21 mouse cellular contexts compared by ENCODE assay signal in the genomic region with DNA sequence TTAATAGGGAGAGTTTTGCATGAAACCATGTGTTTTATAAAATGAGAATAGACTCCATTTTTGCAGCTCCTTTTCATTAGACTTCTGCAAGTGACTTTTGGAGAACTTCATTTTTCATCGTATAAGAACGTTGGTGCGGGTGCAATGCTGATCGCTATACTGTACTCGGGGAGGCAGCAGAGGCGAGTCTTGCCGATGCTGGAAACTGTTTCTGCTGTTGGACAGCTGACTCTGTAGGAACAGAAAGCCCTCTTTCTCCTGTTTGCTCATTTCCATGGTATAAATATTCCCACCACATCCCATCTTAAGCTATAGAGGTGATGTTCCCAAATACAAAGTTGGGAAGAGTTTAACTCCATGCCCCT.
DNase-seq lines count a peak whose midpoint lies in the region; ATAC-seq and TF ChIP-seq lines count a peak whose summit lies in the region.
"Had no signal": no experiment of that assay in that cellular context is flagged by ENCODE, and none has a peak within 500 bp of the region (broad histone marks: within the 10 kb centered on the region; RNA-seq: fewer than 3 reads in every experiment).

No protein-coding gene starts in this region.

- H3K4me1 ChIP-seq in intestine, postnatal 0 days (replicated peaks; ENCODE audit: control insufficient read depth, insufficient read depth, low read length), result no peaks in the 10 kb centered on the region
- H3K4me1 ChIP-seq in intestine, embryonic 16.5 days (ENCODE audit: control insufficient read depth, insufficient read depth, low read length), result no peaks in the 10 kb centered on the region
- no peaks in the 10 kb centered on the region for H3K4me1 ChIP-seq in lung, embryonic 15.5 days
- no peaks in the 10 kb centered on the region for H3K4me1 ChIP-seq in midbrain, embryonic 11.5 days (ENCODE audit: control insufficient read depth, insufficient read depth, low read length)
- H3K4me1 ChIP-seq in midbrain, postnatal 0 days (ENCODE audit: insufficient read depth, low read length), result no peaks in the 10 kb centered on the region
- H3K4me1 ChIP-seq in stomach, postnatal 0 days (replicated peaks; ENCODE audit: control insufficient read depth, insufficient read depth), result no peaks in the 10 kb centered on the region
- H3K4me1 ChIP-seq: embryonic facial prominence, embryonic 10.5 days; embryonic facial prominence, embryonic 12.5 days; forebrain, embryonic 13.5 days; forebrain, embryonic 15.5 days had no signal

- no peak overlapping the region for H3K4me3 ChIP-seq in intestine, postnatal 0 days (ENCODE audit: low read depth, low read length)
- no peak overlapping the region for H3K4me3 ChIP-seq in intestine, embryonic 16.5 days (ENCODE audit: low read length)
- H3K4me3 ChIP-seq in lung, embryonic 15.5 days, result no peak overlapping the region
- H3K4me3 ChIP-seq in midbrain, embryonic 11.5 days (ENCODE audit: low read depth, low read length), result no peak overlapping the region
- H3K4me3 ChIP-seq in midbrain, postnatal 0 days (ENCODE audit: low read depth, low read length), result no peak overlapping the region
- no peak overlapping the region for H3K4me3 ChIP-seq in stomach, postnatal 0 days (ENCODE audit: low read depth, low read length)
- H3K4me3 ChIP-seq: embryonic facial prominence, embryonic 10.5 days; embryonic facial prominence, embryonic 12.5 days; forebrain, embryonic 13.5 days; forebrain, embryonic 15.5 days had no signal

- no peak for DNase-seq in lung, adult 18-20 months
- DNase-seq in midbrain, embryonic 11.5 days (ENCODE audit: low spot score, missing footprints), result peak; percentile 64
- no peak for DNase-seq in midbrain, postnatal 0 days (ENCODE audit: low spot score)
- DNase-seq in stomach, postnatal 0 days (ENCODE audit: low spot score), result no peak
- DNase-seq in spleen, postnatal 36 days (ENCODE audit: low spot score in 2 of 2), result no peak
- DNase-seq: adrenal gland, adult 8-10 months; adrenal gland, postnatal 14 days; adrenal gland, postnatal 36 days; cerebellum, adult 11-12 months; cerebellum, adult 2 months; cerebellum, adult 9-10 months; cerebellum, postnatal 10 days; cerebellum, postnatal 25 days had no signal

- ATAC-seq in intestine, postnatal 0 days, result no peak
- no peak for ATAC-seq in intestine, embryonic 16.5 days
- ATAC-seq in lung, embryonic 15.5 days (ENCODE audit: borderline replicate concordance, extremely low read depth, low FRiP score, low TSS enrichment), result peak; percentile 67; the same call in 1 of the 2 replicates
- no peak for ATAC-seq in midbrain, embryonic 11.5 days (ENCODE audit: low FRiP score)
- no peak for ATAC-seq in midbrain, postnatal 0 days (ENCODE audit: low FRiP score)
- ATAC-seq in stomach, postnatal 0 days (ENCODE audit: low FRiP score, low TSS enrichment), result no peak
- ATAC-seq: activated CD4-positive, CD25-positive, alpha-beta regulatory T cell, adult 4 months; forebrain, embryonic 13.5 days; forebrain, embryonic 15.5 days had no signal

- peak; percentile 28; the same call in 1 of the 2 replicates for TF ChIP-seq CTCF in intestine, postnatal 0 days (IDR thresholded peaks at IDR 0.05; ENCODE audit: low read depth)
- TF ChIP-seq CTCF in midbrain, postnatal 0 days (IDR thresholded peaks at IDR 0.05), result no peak
- TF ChIP-seq CTCF in stomach, postnatal 0 days (IDR thresholded peaks at IDR 0.05; ENCODE audit: low read depth), result peak; percentile 35; the same call in 1 of the 2 replicates

- no peak overlapping the region for H3K4me2 ChIP-seq in intestine, postnatal 0 days (replicated peaks; ENCODE audit: low read depth)
- no peak overlapping the region for H3K4me2 ChIP-seq in intestine, embryonic 16.5 days (ENCODE audit: low read depth, low read length)
- no peak overlapping the region for H3K4me2 ChIP-seq in lung, embryonic 15.5 days
- no peak overlapping the region for H3K4me2 ChIP-seq in midbrain, embryonic 11.5 days
- H3K4me2 ChIP-seq in midbrain, postnatal 0 days (ENCODE audit: low read depth, low read length, poor library complexity, severe bottlenecking), result no peak overlapping the region
- H3K4me2 ChIP-seq in stomach, postnatal 0 days (replicated peaks; ENCODE audit: low read depth), result no peak overlapping the region
- H3K4me2 ChIP-seq: embryonic facial prominence, embryonic 12.5 days; forebrain, embryonic 13.5 days; forebrain, embryonic 15.5 days had no signal

- no peak overlapping the region for H3K27ac ChIP-seq in intestine, postnatal 0 days (ENCODE audit: low read depth, low read length)
- H3K27ac ChIP-seq in intestine, embryonic 16.5 days (ENCODE audit: low read length), result no peak overlapping the region
- no peak overlapping the region for H3K27ac ChIP-seq in lung, embryonic 15.5 days
- H3K27ac ChIP-seq in midbrain, embryonic 11.5 days (ENCODE audit: low read depth, low read length), result no peak overlapping the region
- no peak overlapping the region for H3K27ac ChIP-seq in midbrain, postnatal 0 days (ENCODE audit: low read depth, low read length)
- H3K27ac ChIP-seq in stomach, postnatal 0 days (replicated peaks), result no peak overlapping the region
- H3K27ac ChIP-seq: embryonic facial prominence, embryonic 10.5 days; embryonic facial prominence, embryonic 12.5 days; forebrain, embryonic 13.5 days; forebrain, embryonic 15.5 days had no signal

- no peaks in the 10 kb centered on the region for H3K27me3 ChIP-seq in intestine, postnatal 0 days (replicated peaks; ENCODE audit: control insufficient read depth, insufficient read depth, low read length)
- no peaks in the 10 kb centered on the region for H3K27me3 ChIP-seq in intestine, embryonic 16.5 days (replicated peaks; ENCODE audit: control insufficient read depth, insufficient read depth, low read length)
- no peaks in the 10 kb centered on the region for H3K27me3 ChIP-seq in lung, embryonic 15.5 days
- H3K27me3 ChIP-seq in midbrain, embryonic 11.5 days (ENCODE audit: control insufficient read depth, insufficient read depth, low read length), result no peaks in the 10 kb centered on the region
- H3K27me3 ChIP-seq in midbrain, postnatal 0 days (ENCODE audit: insufficient read depth, low read length), result no peaks in the 10 kb centered on the region
- no peaks in the 10 kb centered on the region for H3K27me3 ChIP-seq in stomach, postnatal 0 days (ENCODE audit: control insufficient read depth, insufficient read depth, low read length)
- H3K27me3 ChIP-seq: embryonic facial prominence, embryonic 12.5 days; forebrain, embryonic 13.5 days; forebrain, embryonic 15.5 days had no signal

- WGBS in intestine, postnatal 0 days, result 70% methylated on average over 7 of the region's 7 CpGs
- 55% methylated on average over 7 of the region's 7 CpGs for WGBS in intestine, embryonic 16.5 days
- WGBS in lung, embryonic 15.5 days, result 59% methylated on average over 7 of the region's 7 CpGs
- WGBS in midbrain, embryonic 11.5 days, result 96% methylated on average over 7 of the region's 7 CpGs
- 94% methylated on average over 7 of the region's 7 CpGs for WGBS in midbrain, postnatal 0 days
- 50% methylated on average over 7 of the region's 7 CpGs for WGBS in stomach, postnatal 0 days

- no peak overlapping the region for H3K9ac ChIP-seq in intestine, postnatal 0 days (ENCODE audit: low read depth, low read length)
- H3K9ac ChIP-seq in intestine, embryonic 16.5 days (ENCODE audit: low read depth, low read length), result no peak overlapping the region
- no peak overlapping the region for H3K9ac ChIP-seq in lung, embryonic 15.5 days
- H3K9ac ChIP-seq in midbrain, embryonic 11.5 days (ENCODE audit: low read length), result no peak overlapping the region
- no peak overlapping the region for H3K9ac ChIP-seq in midbrain, postnatal 0 days (replicated peaks; ENCODE audit: low read length, poor library complexity, severe bottlenecking)
- H3K9ac ChIP-seq in stomach, postnatal 0 days (ENCODE audit: low read length), result no peak overlapping the region
- H3K9ac ChIP-seq: embryonic facial prominence, embryonic 12.5 days; forebrain, embryonic 13.5 days; forebrain, embryonic 15.5 days had no signal

- H3K36me3 ChIP-seq in intestine, postnatal 0 days (ENCODE audit: control insufficient read depth, insufficient read depth), result no peaks in the 10 kb centered on the region
- no peaks in the 10 kb centered on the region for H3K36me3 ChIP-seq in intestine, embryonic 16.5 days (ENCODE audit: control insufficient read depth, insufficient read depth, low read length)
- H3K36me3 ChIP-seq in lung, embryonic 15.5 days, result no peaks in the 10 kb centered on the region
- H3K36me3 ChIP-seq in midbrain, embryonic 11.5 days (ENCODE audit: control insufficient read depth, insufficient read depth, low read length), result no peaks in the 10 kb centered on the region
- H3K36me3 ChIP-seq in midbrain, postnatal 0 days (ENCODE audit: insufficient read depth, low read length), result no peaks in the 10 kb centered on the region
- H3K36me3 ChIP-seq in stomach, postnatal 0 days (ENCODE audit: control insufficient read depth, insufficient read depth, low read length), result no peaks in the 10 kb centered on the region
- H3K36me3 ChIP-seq: embryonic facial prominence, embryonic 10.5 days; embryonic facial prominence, embryonic 12.5 days; forebrain, embryonic 15.5 days had no signal

- H3K9me3 ChIP-seq in intestine, postnatal 0 days (ENCODE audit: control insufficient read depth), result no peaks in the 10 kb centered on the region
- H3K9me3 ChIP-seq in intestine, embryonic 16.5 days (ENCODE audit: control insufficient read depth, low read length), result no peaks in the 10 kb centered on the region
- H3K9me3 ChIP-seq in lung, embryonic 15.5 days, result no peaks in the 10 kb centered on the region
- H3K9me3 ChIP-seq in midbrain, embryonic 11.5 days (ENCODE audit: control insufficient read depth, low read length), result no peaks in the 10 kb centered on the region
- H3K9me3 ChIP-seq in midbrain, postnatal 0 days (ENCODE audit: low read length), result no peaks in the 10 kb centered on the region
- H3K9me3 ChIP-seq in stomach, postnatal 0 days (ENCODE audit: control insufficient read depth, low read length), result no peaks in the 10 kb centered on the region
- H3K9me3 ChIP-seq: embryonic facial prominence, embryonic 10.5 days; embryonic facial prominence, embryonic 12.5 days; forebrain, embryonic 13.5 days; forebrain, embryonic 15.5 days had no signal

- TF ChIP-seq EP300 in stomach, postnatal 0 days (optimal IDR thresholded peaks at IDR 0.05), result no peak
